Mouse (Mus musculus) embryonic facial prominence, embryonic 11.5 days (tissue): ENCODE results near the gene Prss56. TPM values are rescaled to one million over a fixed set of nuclear protein-coding genes. Genes with fewer than 3 reads are reported as not detected.

ENCODE experiments used
- ATAC-seq: fragments of 200-750 bp; cut with Nextera tagmentation; replicated peaks from 2 replicates; pipeline ENCODE4 v1.8.0; 2017; ENCODE audit warnings: low read depth; ENCODE audit not compliant: insufficient number of reproducible peaks, low FRiP score, low TSS enrichment
- DNase-seq: peaks from one replicate; pipeline ENCODE4 v3.0.0-alpha.2; 2015; ENCODE audit warnings: low spot score
- H3K27ac ChIP-seq: fragments of 300-500 bp; sonication (generic); replicated peaks from 2 replicates; pipeline ENCODE4 v1.5.1; 2014; ENCODE audit warnings: mild to moderate bottlenecking, low read depth, low read length, control low read depth
- H3K27me3 ChIP-seq: fragments of 300-500 bp; sonication (generic); 2 replicates; pipeline ENCODE4 v1.6.1; 2014; ENCODE audit warnings: mild to moderate bottlenecking, low read length, moderate library complexity, mixed read lengths; ENCODE audit not compliant: control insufficient read depth, insufficient read depth
- H3K36me3 ChIP-seq: fragments of 300-500 bp; sonication (generic); replicated peaks from 2 replicates; pipeline ENCODE4 v1.6.1; 2014; ENCODE audit warnings: low read depth, mild to moderate bottlenecking, low read length, moderate library complexity, mixed read lengths; ENCODE audit not compliant: control insufficient read depth, insufficient read depth
- H3K4me1 ChIP-seq: fragments of 300-500 bp; sonication (generic); 2 replicates; pipeline ENCODE4 v1.6.1; 2014; ENCODE audit warnings: low read length, mixed read lengths; ENCODE audit not compliant: control insufficient read depth, insufficient read depth
- H3K4me2 ChIP-seq: fragments of 300-500 bp; sonication (generic); 2 replicates; pipeline ENCODE4 v1.6.1; 2014; ENCODE audit warnings: low read depth, mild to moderate bottlenecking, control low read depth, low read length, moderate library complexity
- H3K4me3 ChIP-seq: fragments of 300-500 bp; sonication (generic); 2 replicates; pipeline ENCODE4 v1.5.1; 2014; ENCODE audit warnings: low read depth, low read length, control low read depth
- H3K9ac ChIP-seq: fragments of 300-500 bp; sonication (generic); replicated peaks from 2 replicates; pipeline ENCODE4 v1.6.1; 2014; ENCODE audit warnings: mild to moderate bottlenecking, control low read depth, low read length
- H3K9me3 ChIP-seq: fragments of 300-500 bp; sonication (generic); replicated peaks from 2 replicates; pipeline ENCODE4 v1.6.1; 2016; ENCODE audit warnings: mild to moderate bottlenecking, low read length, inconsistent platforms, mixed read lengths; ENCODE audit not compliant: control insufficient read depth
- WGBS: fragments of 180-500 bp; shearing (Covaris S2); extraction: QIAGEN DNeasy Blood & Tissue Kit; methylation state at CpG from one replicate; pipeline ENCODE4 v1.1.7; 2014; 5-methylcytosine and 5-hydroxymethylcytosine counted together
- polyA plus RNA-seq: library from polyadenylated mRNA; unstranded; fragments of >200 nt; fragmentation: Nextera tagmentation; extraction: Ambion mirVana; gene quantifications from 2 replicates; pipeline ENCODE4 v1.2.1, GENCODE M21; 2014

The Prss56 gene
- polyA plus RNA-seq, 1 experiment from 2014 or later, result 0.28 TPM

DNA sequence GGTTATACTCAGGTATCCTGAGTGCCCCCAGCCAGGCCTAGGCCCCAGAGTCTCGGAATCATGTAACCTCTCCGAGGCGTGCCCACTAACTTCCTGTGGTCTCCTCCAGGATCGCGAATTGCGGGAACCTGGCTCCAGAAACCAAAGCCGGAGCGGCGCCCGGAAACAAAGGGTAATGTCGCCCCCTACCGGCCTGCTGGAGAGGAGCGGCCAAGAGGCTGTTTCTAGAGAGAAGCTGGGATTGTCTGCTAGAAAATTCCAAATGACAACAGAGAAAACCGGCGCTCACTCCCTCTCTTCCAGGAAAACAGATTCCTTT lies 3.9 kb downstream of the Prss56 start:
- H3K9ac ChIP-seq, result peak overlapping the region; percentile 62
- ATAC-seq (no peak), DNase-seq (peak; percentile 91)
- H3K4me3 ChIP-seq, result peak overlapping the region; percentile 47
- H3K9me3 ChIP-seq, result no peaks in the 10 kb centered on the region
- no peaks in the 10 kb centered on the region for H3K36me3 ChIP-seq
- H3K4me1 ChIP-seq, result no peaks in the 10 kb centered on the region; the same call in 1 of the 2 replicates
- H3K27me3 ChIP-seq, result peaks cover 28% of the 10 kb centered on the region
- H3K4me2 ChIP-seq, result peak overlapping the region; percentile 88
- no peak overlapping the region for H3K27ac ChIP-seq
- 0% methylated on average over 15 of the region's 15 CpGs for WGBS

GRCm38 (mm10) chr1:87190429-87190828 lies 7.3 kb downstream of the Prss56 start, which contains the start of gene Chrnd:
Gene Chrnd, plus strand, starts transcription at chr1:87190607.
- ATAC-seq, result no peak
- no peaks in the 10 kb centered on the region; the same call in 1 of the 2 replicates for H3K4me1 ChIP-seq
- no peak for DNase-seq
- H3K36me3 ChIP-seq, result no peaks in the 10 kb centered on the region
- H3K9me3 ChIP-seq, result no peaks in the 10 kb centered on the region
- no peak within 1 kb of the TSS for H3K4me3 ChIP-seq
- H3K4me2 ChIP-seq, result no peak within 1 kb of the TSS
- peaks cover 11% of the 10 kb centered on the region for H3K27me3 ChIP-seq
- H3K9ac ChIP-seq, result no peak within 1 kb of the TSS; the same call in 1 of the 2 replicates
- H3K27ac ChIP-seq, result no peak within 1 kb of the TSS
- WGBS, result 26% methylated on average over 4 of the region's 4 CpGs

- Histone ChIP-seq H3K9me3 (no peaks in the 10 kb centered on the region), H3K4me1 (no peaks in the 10 kb centered on the region), H3K27me3 (no peaks in the 10 kb centered on the region), H3K9ac (no peak overlapping the region), H3K36me3 (no peaks in the 10 kb centered on the region), H3K4me3 (no peak overlapping the region), H3K27ac (no peak overlapping the region), H3K4me2 (no peak overlapping the region)
- WGBS, result 83% methylated on average over 9 of the region's 9 CpGs
- ATAC-seq (no peak), DNase-seq (no peak)
These were observed 14.2 kb downstream of the Prss56 start for GRCm38 (mm10) chr1:87197296-87197695.

DNA sequence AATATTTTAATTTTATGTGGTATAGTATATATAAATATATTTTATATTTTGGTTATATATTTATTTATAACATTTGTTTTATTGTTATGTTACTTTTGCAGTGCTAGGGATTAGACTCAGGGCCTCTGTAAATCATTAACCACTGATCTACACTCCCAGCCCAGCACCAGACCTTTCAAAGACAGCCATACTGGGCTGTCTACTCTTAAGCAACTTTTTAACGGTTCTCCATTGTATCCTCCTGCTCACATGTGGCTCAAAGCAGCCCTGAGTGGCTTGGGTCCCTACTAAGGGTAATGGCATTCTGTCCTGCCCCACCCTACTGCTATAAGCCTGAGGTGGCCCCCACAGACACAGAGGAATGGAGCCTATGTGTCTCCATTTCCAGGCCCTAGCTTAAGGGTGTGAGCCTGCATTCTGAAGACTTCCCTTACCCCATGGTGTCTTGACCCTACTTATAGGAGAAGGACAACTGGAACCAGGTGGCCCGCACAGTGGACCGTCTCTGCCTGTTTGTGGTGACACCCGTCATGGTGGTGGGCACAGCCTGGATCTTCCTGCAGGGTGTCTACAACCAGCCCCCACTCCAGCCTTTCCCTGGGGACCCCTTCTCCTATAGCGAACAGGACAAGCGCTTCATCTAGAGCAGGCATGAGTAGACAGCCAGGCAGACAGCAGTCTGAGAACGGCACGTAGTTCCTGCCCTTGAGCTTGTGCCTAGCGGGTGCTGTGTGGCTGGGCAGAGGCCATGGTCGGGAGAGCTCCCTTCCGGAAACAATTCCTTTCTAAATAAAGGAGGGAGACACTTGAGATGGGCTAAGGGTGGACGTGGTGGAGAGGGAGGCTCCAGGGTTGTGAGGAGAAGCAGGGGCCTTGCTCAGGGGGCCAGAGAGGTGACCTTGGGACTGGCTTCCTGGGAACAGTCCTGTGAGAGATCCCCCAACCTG lies 15.3 kb downstream of the Prss56 start:
- Histone ChIP-seq H3K27ac (no peak overlapping the region), H3K4me1 (no peaks in the 10 kb centered on the region), H3K36me3 (no peaks in the 10 kb centered on the region), H3K4me3 (no peak overlapping the region), H3K4me2 (no peak overlapping the region), H3K9me3 (no peaks in the 10 kb centered on the region), H3K27me3 (no peaks in the 10 kb centered on the region), H3K9ac (no peak overlapping the region)
- ATAC-seq (no peak), DNase-seq (no peak)
- 77% methylated on average over 12 of the region's 12 CpGs for WGBS

DNA sequence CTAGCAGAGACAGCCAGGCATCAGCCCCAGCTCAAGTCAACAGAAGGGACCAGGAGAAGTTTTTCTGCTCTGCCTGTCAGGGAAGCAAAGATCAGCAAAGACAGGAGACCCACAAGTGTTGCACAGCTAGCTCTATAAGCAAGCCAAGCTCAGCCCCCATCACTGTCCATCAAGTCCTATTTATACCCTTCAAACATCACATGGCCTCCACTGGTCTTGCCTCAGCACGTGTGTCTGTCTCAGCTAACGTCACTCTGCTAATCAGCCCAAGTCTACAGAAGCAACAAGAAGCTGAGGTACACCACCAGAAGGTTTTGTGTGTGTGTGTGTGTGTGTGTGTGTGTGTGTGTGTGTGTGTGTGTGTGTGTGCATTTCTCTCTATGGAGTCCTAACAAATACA lies 17.7 kb downstream of the Prss56 start:
- H3K36me3 ChIP-seq, result no peaks in the 10 kb centered on the region
- no peak overlapping the region for H3K4me2 ChIP-seq
- no peak overlapping the region for H3K27ac ChIP-seq
- no peaks in the 10 kb centered on the region for H3K27me3 ChIP-seq
- H3K9me3 ChIP-seq, result no peaks in the 10 kb centered on the region
- H3K4me3 ChIP-seq, result no peak overlapping the region
- ATAC-seq, result no peak
- H3K9ac ChIP-seq, result no peak overlapping the region
- no peak for DNase-seq
- WGBS, result 74% methylated on average over 2 of the region's 2 CpGs
- H3K4me1 ChIP-seq, result no peaks in the 10 kb centered on the region

DNA sequence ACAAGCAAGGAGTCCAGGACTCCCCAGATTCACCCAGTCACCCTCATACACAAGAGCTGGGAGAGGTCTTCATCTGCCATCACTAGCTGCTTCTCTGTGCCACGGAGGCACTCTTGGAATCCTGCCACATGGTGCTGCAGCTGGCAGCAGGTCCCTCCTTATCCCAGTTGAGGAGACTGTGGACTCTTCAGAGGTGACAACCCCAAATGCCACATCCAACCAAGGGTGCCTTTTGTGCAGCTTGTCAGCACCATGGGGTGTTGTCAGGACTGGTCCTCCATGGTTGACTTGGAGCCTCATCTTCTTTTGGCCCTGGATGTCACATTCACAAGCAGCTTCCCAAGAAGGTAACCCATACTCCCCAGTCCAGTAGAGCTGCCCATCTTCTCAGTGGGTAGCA lies 18.7 kb downstream of the Prss56 start:
- Histone ChIP-seq H3K27ac (no peak overlapping the region), H3K4me3 (no peak overlapping the region)
- WGBS, result 58% methylated on average over 1 of the region's 1 CpGs

GRCm38 (mm10) chr1:87203779-87204178 lies 20.7 kb downstream of the Prss56 start:
- WGBS, result 87% methylated on average over 5 of the region's 5 CpGs
- DNase-seq (no peak), ATAC-seq (no peak)
- no peak overlapping the region for H3K9ac ChIP-seq
- no peaks in the 10 kb centered on the region for H3K36me3 ChIP-seq
- H3K27ac ChIP-seq, result no peak overlapping the region
- peaks cover 10% of the 10 kb centered on the region for H3K27me3 ChIP-seq
- no peaks in the 10 kb centered on the region for H3K4me1 ChIP-seq
- no peaks in the 10 kb centered on the region for H3K9me3 ChIP-seq
- no peak overlapping the region for H3K4me2 ChIP-seq
- H3K4me3 ChIP-seq, result no peak overlapping the region

More for the DNA sequence above, 18.7 kb downstream of the Prss56 start:
- Histone ChIP-seq H3K9me3 (no peaks in the 10 kb centered on the region), H3K4me1 (no peaks in the 10 kb centered on the region), H3K4me2 (no peak overlapping the region), H3K36me3 (no peaks in the 10 kb centered on the region), H3K27me3 (peaks cover 6% of the 10 kb centered on the region; the same call in 1 of the 2 replicates), H3K9ac (no peak overlapping the region)
- ATAC-seq (no peak), DNase-seq (no peak)

DNA sequence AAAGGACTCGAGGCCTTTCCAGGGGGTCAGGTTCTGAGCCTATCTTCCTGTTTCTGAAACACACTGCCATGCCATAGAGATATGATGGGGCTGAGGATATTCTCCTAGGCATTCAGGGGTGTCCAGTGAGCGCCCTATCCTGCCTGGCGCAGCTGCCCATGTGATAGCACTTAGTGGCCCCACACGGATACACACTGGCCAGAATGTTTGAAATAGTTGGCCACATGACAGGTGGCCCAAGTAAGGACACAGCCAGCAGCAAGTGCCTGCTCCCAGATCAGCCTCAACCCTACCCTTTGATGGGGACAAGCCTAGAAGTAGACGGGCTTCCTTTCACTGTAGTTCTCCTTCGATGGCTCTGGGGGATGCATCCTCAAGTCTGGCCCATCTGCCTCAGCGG lies 21.4 kb downstream of the Prss56 start, which contains the start of gene Chrng:
TSS of gene Chrng (plus strand) at position 193 of the 400 bp plus-strand sequence.
- no peak within 1 kb of the TSS for H3K4me3 ChIP-seq
- H3K9ac ChIP-seq, result no peak within 1 kb of the TSS
- DNase-seq (no peak), ATAC-seq (no peak)
- H3K27me3 ChIP-seq, result peaks cover 10% of the 10 kb centered on the region
- H3K36me3 ChIP-seq, result no peaks in the 10 kb centered on the region
- no peaks in the 10 kb centered on the region for H3K4me1 ChIP-seq
- no peak within 1 kb of the TSS for H3K4me2 ChIP-seq
- 85% methylated on average over 7 of the region's 7 CpGs for WGBS
- no peak within 1 kb of the TSS for H3K27ac ChIP-seq
- no peaks in the 10 kb centered on the region for H3K9me3 ChIP-seq
